Mouse (Mus musculus) liver, embryonic 12.5 days (tissue): ENCODE measurements around the gene Trim45. TPM values are rescaled to one million over a fixed set of nuclear protein-coding genes. Genes with fewer than 3 reads are reported as not detected.

Experiments used
- ATAC-seq: fragments of 200-750 bp; cut with Nextera tagmentation; 2 replicates; pipeline ENCODE4 v1.8.0; 2017; ENCODE audit warnings: moderate number of reproducible peaks, mild to moderate bottlenecking, moderate library complexity
- H3K27ac ChIP-seq: fragments of 300-500 bp; sonication (generic); 2 replicates; pipeline ENCODE4 v1.5.1; 2016; ENCODE audit warnings: mild to moderate bottlenecking
- H3K27me3 ChIP-seq: fragments of 300-500 bp; sonication (generic); replicated peaks from 2 replicates; pipeline ENCODE4 v1.6.1; 2016; ENCODE audit warnings: mild to moderate bottlenecking, moderate library complexity
- H3K36me3 ChIP-seq: fragments of 300-500 bp; sonication (generic); 2 replicates; pipeline ENCODE4 v1.6.1; 2016; ENCODE audit warnings: mild to moderate bottlenecking, moderate library complexity
- H3K4me1 ChIP-seq: fragments of 300-500 bp; sonication (generic); 2 replicates; pipeline ENCODE4 v1.6.1; 2016
- H3K4me2 ChIP-seq: fragments of 300-500 bp; sonication (generic); 2 replicates; pipeline ENCODE4 v1.6.1; 2016; ENCODE audit warnings: mild to moderate bottlenecking, moderate library complexity
- H3K4me3 ChIP-seq: fragments of 300-500 bp; sonication (generic); 2 replicates; pipeline ENCODE4 v1.5.1; 2016; ENCODE audit warnings: mild to moderate bottlenecking, moderate library complexity
- H3K9ac ChIP-seq: fragments of 300-500 bp; sonication (generic); 2 replicates; pipeline ENCODE4 v1.6.1; 2016; ENCODE audit warnings: mild to moderate bottlenecking, moderate library complexity
- H3K9me3 ChIP-seq: fragments of 300-500 bp; sonication (generic); replicated peaks from 2 replicates; pipeline ENCODE4 v1.6.1; 2016; ENCODE audit warnings: mild to moderate bottlenecking, moderate library complexity
- WGBS: fragments of 180-500 bp; shearing (Covaris S2); methylation state at CpG from one replicate; pipeline ENCODE4 v1.1.7; 2016; ENCODE audit not compliant: insufficient replicate concordance; 5-methylcytosine and 5-hydroxymethylcytosine counted together
- polyA plus RNA-seq: library from polyadenylated mRNA; unstranded; fragments of >200 nt; fragmentation: Nextera tagmentation; extraction: Ambion mirVana; gene quantifications from 2 replicates; pipeline ENCODE4 v1.2.1, GENCODE M21; 2016

Gene Trim45
- polyA plus RNA-seq, 1 experiment from 2014 or later: 1.0 TPM

GRCm38 (mm10) chr3:100935521-100935920, 13.5 kb downstream of the Trim45 start:
- Histone ChIP-seq H3K9ac (no peak overlapping the region), H3K4me2 (no peak overlapping the region), H3K4me3 (no peak overlapping the region), H3K27ac (no peak overlapping the region), H3K27me3 (no peaks in the 10 kb centered on the region), H3K9me3 (no peaks in the 10 kb centered on the region), H3K4me1 (peaks cover 6% of the 10 kb centered on the region), H3K36me3 (peaks cover 51% of the 10 kb centered on the region)
- WGBS: 80% methylated on average over 6 of the region's 6 CpGs
- ATAC-seq: no peak

- H3K4me3 ChIP-seq: no peak overlapping the region
- ATAC-seq: no peak
- H3K27me3 ChIP-seq: no peaks in the 10 kb centered on the region
- no peaks in the 10 kb centered on the region for H3K9me3 ChIP-seq
- H3K4me2 ChIP-seq: no peak overlapping the region
- 80% methylated on average over 6 of the region's 6 CpGs for WGBS
- peaks cover 58% of the 10 kb centered on the region for H3K36me3 ChIP-seq
- H3K9ac ChIP-seq: no peak overlapping the region
- H3K4me1 ChIP-seq: peaks cover 6% of the 10 kb centered on the region
- H3K27ac ChIP-seq: no peak overlapping the region
Observed at GRCm38 (mm10) chr3:100936201-100936600, 14.2 kb downstream of the Trim45 start.

GRCm38 (mm10) chr3:100938211-100938610, 16.2 kb downstream of the Trim45 start:
- no peaks in the 10 kb centered on the region for H3K27me3 ChIP-seq
- no peak overlapping the region for H3K9ac ChIP-seq
- H3K9me3 ChIP-seq: no peaks in the 10 kb centered on the region
- no peak for ATAC-seq
- no peak overlapping the region for H3K4me3 ChIP-seq
- H3K4me1 ChIP-seq: no peaks in the 10 kb centered on the region
- H3K27ac ChIP-seq: no peak overlapping the region
- no peak overlapping the region for H3K4me2 ChIP-seq
- WGBS: 78% methylated on average over 4 of the region's 4 CpGs
- peaks cover 68% of the 10 kb centered on the region for H3K36me3 ChIP-seq

- H3K4me1 ChIP-seq: no peaks in the 10 kb centered on the region
- no peaks in the 10 kb centered on the region for H3K27me3 ChIP-seq
- WGBS: 83% methylated on average over 4 of the region's 4 CpGs
- no peak overlapping the region for H3K4me2 ChIP-seq
- H3K36me3 ChIP-seq: peaks cover 92% of the 10 kb centered on the region
- no peaks in the 10 kb centered on the region for H3K9me3 ChIP-seq
- no peak overlapping the region for H3K9ac ChIP-seq
- H3K4me3 ChIP-seq: no peak overlapping the region
- no peak for ATAC-seq
- no peak overlapping the region for H3K27ac ChIP-seq
Observed at GRCm38 (mm10) chr3:100940496-100941037, 18.6 kb downstream of the Trim45 start.

GRCm38 (mm10) chr3:100947286-100947685, 25.3 kb downstream of the Trim45 start:
- H3K4me2 ChIP-seq: no peak overlapping the region
- 87% methylated on average over 8 of the region's 8 CpGs for WGBS
- no peak for ATAC-seq
- no peaks in the 10 kb centered on the region for H3K4me1 ChIP-seq
- peaks cover 96% of the 10 kb centered on the region for H3K36me3 ChIP-seq
- no peak overlapping the region for H3K9ac ChIP-seq
- no peak overlapping the region for H3K4me3 ChIP-seq
- H3K27me3 ChIP-seq: no peaks in the 10 kb centered on the region
- no peaks in the 10 kb centered on the region for H3K9me3 ChIP-seq
- H3K27ac ChIP-seq: no peak overlapping the region

- Histone ChIP-seq H3K9me3 (no peaks in the 10 kb centered on the region), H3K4me3 (no peak overlapping the region), H3K9ac (no peak overlapping the region), H3K27me3 (no peaks in the 10 kb centered on the region), H3K4me2 (no peak overlapping the region), H3K36me3 (peaks cover 97% of the 10 kb centered on the region), H3K27ac (no peak overlapping the region), H3K4me1 (no peaks in the 10 kb centered on the region)
- no peak for ATAC-seq
- 88% methylated on average over 4 of the region's 4 CpGs for WGBS
Observed at GRCm38 (mm10) chr3:100951531-100951930, 29.5 kb downstream of the Trim45 start.

GRCm38 (mm10) chr3:100954616-100955015, 32.6 kb downstream of the Trim45 start:
- Histone ChIP-seq H3K4me1 (no peaks in the 10 kb centered on the region), H3K4me2 (no peak overlapping the region), H3K36me3 (peaks cover 99% of the 10 kb centered on the region), H3K9me3 (no peaks in the 10 kb centered on the region), H3K4me3 (no peak overlapping the region), H3K27ac (no peak overlapping the region), H3K27me3 (no peaks in the 10 kb centered on the region), H3K9ac (no peak overlapping the region)
- ATAC-seq: no peak

GRCm38 (mm10) chr3:100961007-100961406, 39.0 kb downstream of the Trim45 start:
- Histone ChIP-seq H3K9me3 (no peaks in the 10 kb centered on the region), H3K4me2 (no peak overlapping the region), H3K4me3 (no peak overlapping the region), H3K9ac (0 out of 2 replicates have a peak overlapping the region, but pooled peaks have one; percentile 22), H3K27me3 (no peaks in the 10 kb centered on the region), H3K4me1 (peaks cover 11% of the 10 kb centered on the region), H3K36me3 (peaks cover 99% of the 10 kb centered on the region), H3K27ac (peak overlapping the region; percentile 51; the same call in 1 of the 2 replicates)
- ATAC-seq: peak; percentile 72; the same call in 1 of the 2 replicates
- WGBS: 50% methylated on average over 5 of the region's 5 CpGs

- Histone ChIP-seq H3K4me2 (no peak overlapping the region), H3K4me3 (no peak overlapping the region), H3K36me3 (peaks cover 99% of the 10 kb centered on the region), H3K4me1 (peaks cover 11% of the 10 kb centered on the region), H3K9me3 (no peaks in the 10 kb centered on the region), H3K27ac (peak overlapping the region; percentile 51; the same call in 1 of the 2 replicates), H3K9ac (0 out of 2 replicates have a peak overlapping the region, but pooled peaks have one; percentile 22), H3K27me3 (no peaks in the 10 kb centered on the region)
- WGBS: 86% methylated on average over 7 of the region's 7 CpGs
- ATAC-seq: no peak
Observed at GRCm38 (mm10) chr3:100961501-100961900, 39.5 kb downstream of the Trim45 start.

- Histone ChIP-seq H3K9me3 (no peaks in the 10 kb centered on the region), H3K27ac (no peak overlapping the region), H3K4me3 (no peak overlapping the region), H3K27me3 (no peaks in the 10 kb centered on the region), H3K9ac (no peak overlapping the region), H3K4me1 (peaks cover 16% of the 10 kb centered on the region), H3K4me2 (no peak overlapping the region), H3K36me3 (peaks cover 89% of the 10 kb centered on the region)
- ATAC-seq: no peak
- WGBS: 82% methylated on average over 14 of the region's 14 CpGs
Observed at GRCm38 (mm10) chr3:100963849-100964542, 42.0 kb downstream of the Trim45 start.

GRCm38 (mm10) chr3:100969176-100969917, 47.3 kb downstream of the Trim45 start, which contains the start of gene Ttf2:
TSS of gene Ttf2 (minus strand) at chr3:100969663.
- peak within 1 kb of the TSS; percentile 90 for H3K4me3 ChIP-seq
- peak within 1 kb of the TSS; percentile 89 for H3K9ac ChIP-seq
- peak within 1 kb of the TSS; percentile 89 for H3K4me2 ChIP-seq
- peak; percentile 99 for ATAC-seq
- peak within 1 kb of the TSS; percentile 79; the same call in 1 of the 2 replicates for H3K27ac ChIP-seq
- no peaks in the 10 kb centered on the region for H3K9me3 ChIP-seq
- H3K4me1 ChIP-seq: peaks cover 12% of the 10 kb centered on the region
- under 1% methylated on average over 40 of the region's 40 CpGs for WGBS
- no peaks in the 10 kb centered on the region for H3K27me3 ChIP-seq
- peaks cover 36% of the 10 kb centered on the region for H3K36me3 ChIP-seq

- no peak overlapping the region for H3K4me2 ChIP-seq
- 4% methylated on average over 1 of the region's 1 CpGs for WGBS
- H3K9ac ChIP-seq: no peak overlapping the region
- no peaks in the 10 kb centered on the region for H3K36me3 ChIP-seq
- H3K4me1 ChIP-seq: peaks cover 7% of the 10 kb centered on the region
- H3K27ac ChIP-seq: no peak overlapping the region
- H3K4me3 ChIP-seq: no peak overlapping the region
- no peaks in the 10 kb centered on the region for H3K27me3 ChIP-seq
- H3K9me3 ChIP-seq: no peaks in the 10 kb centered on the region
- ATAC-seq: no peak
Observed at GRCm38 (mm10) chr3:100973906-100974305, 51.9 kb downstream of the Trim45 start.
